Mouse (Mus musculus) embryo, embryonic 11.5 days (tissue): ENCODE measurements around the gene Tomm6.
A peak's percentile ranks its signal among the peaks of the same experiment; 100 is the strongest.

ENCODE experiments used
- DNase-seq: peaks from one replicate; pipeline ENCODE4 v3.0.0-alpha.2; 2012; ENCODE audit warnings: low read depth, low spot score

Gene Tomm6

GRCm38 (mm10) chr17:47688344-47688607, at the start of gene Tomm6:
Gene Tomm6, minus strand, starts transcription at chr17:47688386.
- DNase-seq, result no peak

DNA sequence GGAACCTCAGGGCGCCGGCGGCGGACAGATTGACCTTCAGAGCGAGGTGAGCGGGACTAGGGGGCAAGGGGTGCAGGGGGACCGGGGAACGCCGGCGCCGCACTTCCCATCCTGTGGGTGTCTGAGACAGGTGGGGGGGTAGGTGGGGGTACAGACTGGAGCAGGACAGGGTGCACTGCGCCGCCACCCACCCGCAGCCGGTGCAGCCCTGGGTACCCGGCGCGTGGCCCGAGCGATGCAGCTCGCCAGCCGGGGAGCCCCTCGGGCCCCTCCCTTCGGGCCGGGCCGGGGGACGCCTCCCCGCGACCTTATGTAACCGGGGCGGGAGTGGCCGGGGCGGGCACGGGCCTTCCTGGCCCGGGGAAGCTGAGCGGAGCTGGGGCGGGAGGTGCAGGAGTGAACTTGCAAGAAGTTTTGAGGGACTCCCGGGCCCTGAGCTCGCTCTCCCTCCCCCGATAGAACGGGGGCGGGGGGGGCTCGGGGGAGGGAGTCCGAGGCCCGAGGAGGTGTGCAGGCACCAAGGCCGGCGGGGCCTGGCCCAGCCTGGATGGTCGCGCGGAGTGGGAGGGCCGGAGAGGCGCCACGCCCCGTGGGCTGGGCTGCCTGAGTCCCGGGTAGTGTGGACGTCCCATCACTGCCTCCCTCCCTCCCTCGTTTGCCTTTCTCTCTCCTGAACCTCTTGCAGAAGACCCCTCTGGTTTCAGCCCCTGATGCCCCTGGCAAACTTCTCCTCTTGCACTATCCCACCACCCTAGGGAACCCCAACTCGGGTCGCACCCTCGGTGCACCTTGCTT, 49.3 kb upstream of the Tomm6 start:
- peak; percentile 46 for DNase-seq

- peak; percentile 87 for DNase-seq
Measured at GRCm38 (mm10) chr17:47736856-47737255, 48.7 kb upstream of the Tomm6 start, which contains the start of gene Tfeb. Gene Tfeb, plus strand, starts transcription at chr17:47737030.

- no peak for DNase-seq
Measured at GRCm38 (mm10) chr17:47735553-47736100, 47.4 kb upstream of the Tomm6 start.

DNA sequence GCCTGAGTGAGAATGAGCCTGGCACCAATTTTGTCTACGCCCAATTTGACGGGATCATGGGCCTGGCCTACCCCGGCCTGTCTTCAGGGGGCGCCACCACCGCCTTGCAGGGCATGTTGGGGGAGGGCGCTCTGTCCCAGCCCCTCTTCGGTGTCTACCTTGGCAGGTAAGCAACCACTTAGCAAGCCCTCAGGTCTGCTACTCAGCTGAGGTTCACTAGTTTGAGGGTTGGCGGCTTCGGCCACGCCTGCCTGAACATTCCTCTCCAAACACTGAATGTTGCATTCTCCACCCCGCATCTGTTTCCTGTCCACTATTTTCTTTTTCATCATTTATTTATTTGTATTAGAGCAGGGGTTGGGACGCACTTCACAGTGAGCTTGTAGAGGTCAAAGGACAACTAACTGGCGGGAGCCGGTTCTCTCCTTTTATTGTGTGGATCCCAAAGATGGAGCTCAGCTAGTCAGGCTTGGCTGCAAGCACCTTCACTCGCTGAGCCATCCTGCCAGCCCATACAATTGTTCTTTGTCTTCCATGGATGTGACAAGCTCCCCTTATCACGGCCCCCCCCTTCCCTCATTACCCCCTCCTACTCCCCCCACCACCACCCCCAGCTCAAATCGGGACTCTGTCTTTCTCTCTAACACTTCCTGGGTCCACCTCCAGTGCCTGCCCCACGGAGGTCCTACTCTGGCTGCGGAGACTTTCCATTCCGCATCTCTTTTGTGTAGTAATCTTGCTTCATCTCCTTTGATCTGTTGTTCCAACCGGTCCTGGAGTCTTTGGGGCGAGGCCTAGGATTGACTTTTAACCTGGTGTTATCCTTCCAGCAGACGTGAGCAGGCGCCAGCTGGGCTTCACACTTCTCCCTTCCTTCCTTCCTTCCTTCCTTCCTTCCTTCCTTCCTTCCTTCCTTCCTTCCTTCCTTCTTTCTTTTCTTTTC, 42.7 kb upstream of the Tomm6 start:
- no peak for DNase-seq

GRCm38 (mm10) chr17:47726566-47726965, 38.4 kb upstream of the Tomm6 start, which contains the start of gene Pgc:
Gene Pgc, plus strand, starts transcription at chr17:47726842.
- no peak for DNase-seq

DNA sequence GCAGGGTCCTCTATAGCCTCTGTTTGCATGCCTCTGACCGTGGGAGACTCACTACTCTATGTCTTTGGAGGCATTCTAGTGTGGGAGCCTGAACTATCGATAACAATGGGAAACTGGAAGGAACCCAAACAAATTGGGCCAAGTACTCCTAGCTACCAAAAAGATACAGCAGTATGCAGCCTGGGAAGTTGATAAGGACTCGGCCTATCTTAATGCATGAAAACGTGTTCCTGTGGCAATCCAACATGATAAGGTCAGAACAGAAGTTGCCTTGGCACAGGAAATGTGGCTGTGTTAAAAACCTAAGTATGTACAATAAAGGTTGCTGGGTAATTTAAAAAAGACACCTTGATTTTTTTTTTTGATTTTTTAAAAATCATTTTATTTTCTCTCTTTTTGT, 33.0 kb upstream of the Tomm6 start:
- DNase-seq, result no peak

- no peak for DNase-seq
Measured at GRCm38 (mm10) chr17:47715037-47715436, 26.9 kb upstream of the Tomm6 start.

DNA sequence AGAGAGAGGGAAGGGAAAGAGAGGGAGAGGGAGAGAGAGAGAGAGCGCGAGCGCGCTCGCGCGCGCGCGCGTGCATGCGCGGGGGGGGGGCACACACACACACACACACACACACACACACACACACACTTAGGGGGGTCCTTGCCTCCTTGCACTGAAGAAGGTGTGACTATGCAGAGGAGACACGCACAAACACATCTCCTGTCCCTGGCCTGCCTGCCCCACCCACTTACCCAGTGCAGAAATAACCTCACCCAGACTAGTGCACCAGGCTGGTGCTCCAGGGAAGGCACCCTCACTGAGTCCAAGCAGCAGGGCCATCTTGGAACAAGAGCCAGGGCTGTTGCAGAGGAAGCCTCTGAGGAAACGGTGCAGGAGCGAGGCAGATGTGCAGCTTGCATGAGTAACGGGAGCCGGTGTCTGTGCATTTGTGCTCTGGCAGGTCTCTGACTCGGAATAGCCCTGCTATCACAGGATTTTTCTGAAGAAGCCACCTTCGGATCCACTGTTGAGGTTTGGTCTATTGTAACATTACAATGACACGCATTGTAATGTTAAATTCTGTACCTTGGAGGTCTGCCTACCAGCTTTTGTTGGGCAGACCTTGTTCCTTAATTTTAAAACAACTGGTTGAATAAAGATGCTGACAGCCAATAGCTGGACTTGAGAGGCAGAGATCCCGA, 24.8 kb upstream of the Tomm6 start:
- no peak for DNase-seq

DNA sequence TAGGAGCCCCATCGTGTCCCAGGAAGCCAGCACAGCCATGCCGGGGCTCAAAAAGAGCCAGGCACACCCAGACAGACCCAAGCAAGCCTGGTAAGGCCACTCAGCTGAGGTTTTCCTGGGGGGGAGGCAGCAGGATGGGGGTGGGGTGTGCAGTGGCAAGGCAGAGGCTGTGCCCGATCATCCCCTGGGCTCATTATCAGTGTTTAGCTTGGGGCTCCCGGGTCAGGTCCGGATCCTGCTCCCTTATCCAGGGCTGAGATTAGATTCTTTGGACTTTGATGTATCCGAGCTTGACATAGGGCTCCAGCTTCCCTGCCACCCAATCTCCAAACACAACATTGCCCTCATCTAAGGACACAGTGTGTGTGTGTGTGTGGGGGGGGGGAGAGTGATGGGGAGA, 23.7 kb upstream of the Tomm6 start:
- no peak for DNase-seq

DNA sequence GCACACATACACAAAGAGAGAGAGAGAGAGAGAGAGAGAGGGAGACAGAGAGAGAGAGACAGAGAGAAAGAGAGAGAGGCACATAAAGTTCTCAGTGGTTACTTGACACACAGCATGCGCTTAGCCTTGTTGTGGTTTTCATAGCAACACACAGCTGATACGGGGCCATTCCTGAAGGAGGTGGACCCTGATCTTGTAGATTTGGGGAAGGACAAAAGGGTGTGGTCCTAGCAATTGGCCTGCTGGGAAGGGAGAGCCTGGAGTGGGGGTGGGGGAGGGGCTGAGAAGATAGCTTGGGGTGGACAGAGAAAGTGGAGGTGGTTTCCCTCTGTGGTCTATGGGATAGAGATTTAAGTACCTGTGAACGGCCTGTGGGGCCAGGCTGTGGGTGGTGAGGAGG, 21.9 kb upstream of the Tomm6 start:
- DNase-seq, result no peak

- DNase-seq, result no peak
Measured at GRCm38 (mm10) chr17:47708972-47709371, 20.8 kb upstream of the Tomm6 start.

DNA sequence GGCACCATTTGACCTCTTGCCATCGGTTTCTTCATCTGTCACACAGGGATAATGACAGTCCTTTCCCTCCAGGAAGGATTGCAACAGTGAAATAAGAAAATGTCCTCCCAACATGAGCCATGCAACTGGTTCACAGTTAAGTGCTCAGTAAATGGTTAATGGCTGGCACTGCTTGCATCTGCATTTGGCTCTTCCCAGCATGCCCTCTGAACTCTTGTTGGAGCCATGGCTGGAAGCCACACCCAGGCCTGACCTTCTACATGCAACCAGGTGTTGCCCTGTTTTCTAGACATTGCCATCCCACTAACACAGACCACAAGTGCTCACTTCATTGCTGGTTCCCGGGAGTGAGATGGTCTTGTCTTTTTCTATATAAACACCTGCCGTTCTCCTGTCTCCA, 19.8 kb upstream of the Tomm6 start:
- no peak for DNase-seq

GRCm38 (mm10) chr17:47706196-47706595, 18.0 kb upstream of the Tomm6 start:
- no peak for DNase-seq

- no peak for DNase-seq
Measured at GRCm38 (mm10) chr17:47704692-47705091, 16.5 kb upstream of the Tomm6 start.

DNA sequence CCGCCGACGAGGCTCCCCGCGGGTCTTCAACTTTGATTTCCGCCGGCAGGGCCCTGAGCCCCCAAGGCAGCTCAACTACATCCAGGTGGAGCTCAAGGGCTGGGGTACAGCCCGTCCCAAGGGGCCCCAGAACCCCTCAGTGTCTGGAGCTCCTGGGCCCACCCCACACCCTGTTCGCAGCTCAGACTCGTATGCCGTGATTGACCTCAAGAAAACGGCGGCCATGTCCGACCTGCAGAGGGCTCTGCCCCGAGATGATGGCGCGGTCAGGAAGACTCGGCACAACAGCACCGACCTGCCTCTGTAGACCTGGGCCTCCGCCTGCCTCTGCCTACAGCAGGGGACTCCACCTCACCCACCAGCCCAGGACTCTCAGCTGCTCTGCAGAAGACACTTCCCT, 15.4 kb upstream of the Tomm6 start:
- no peak for DNase-seq

DNA sequence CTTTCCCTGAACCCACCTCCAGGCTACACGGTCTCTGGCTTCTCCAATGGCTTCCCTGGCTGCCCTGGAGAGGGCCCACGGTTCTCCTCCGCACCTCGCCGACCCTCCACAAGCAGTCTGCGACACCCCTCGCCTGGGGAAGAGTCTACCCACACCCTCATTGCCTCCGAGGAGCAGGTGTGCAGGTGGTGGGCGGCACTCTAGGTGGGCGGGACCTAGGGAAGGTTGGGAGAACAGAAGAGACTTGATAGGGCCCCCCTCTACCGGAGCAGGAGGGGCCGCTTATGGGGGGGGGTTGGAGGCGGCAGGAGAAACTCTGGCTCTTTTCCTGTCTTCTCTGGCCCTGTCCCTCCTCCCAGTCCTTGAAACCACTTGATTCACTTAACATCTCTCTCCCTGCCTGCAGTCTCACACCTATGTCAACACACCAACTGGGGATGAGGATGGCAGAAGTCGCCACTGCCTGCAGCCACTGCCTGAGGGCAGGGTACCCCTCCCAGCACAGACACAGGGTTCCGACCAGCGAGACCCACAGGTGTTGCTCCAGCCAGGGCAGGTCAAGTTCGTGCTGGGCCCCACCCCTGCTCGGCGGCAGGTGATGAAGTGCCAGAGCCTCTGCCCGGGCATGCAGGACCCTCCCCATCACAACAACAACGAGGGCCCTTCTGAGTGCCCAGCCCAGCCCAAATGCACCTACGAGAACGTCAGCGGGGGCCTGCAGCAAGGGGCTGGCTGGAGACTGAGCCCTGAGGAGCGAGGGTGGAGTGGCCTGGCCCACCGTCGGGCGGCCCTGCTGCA, 14.6 kb upstream of the Tomm6 start:
- no peak for DNase-seq

- DNase-seq, result no peak
Measured at GRCm38 (mm10) chr17:47701793-47702192, 13.6 kb upstream of the Tomm6 start.

DNA sequence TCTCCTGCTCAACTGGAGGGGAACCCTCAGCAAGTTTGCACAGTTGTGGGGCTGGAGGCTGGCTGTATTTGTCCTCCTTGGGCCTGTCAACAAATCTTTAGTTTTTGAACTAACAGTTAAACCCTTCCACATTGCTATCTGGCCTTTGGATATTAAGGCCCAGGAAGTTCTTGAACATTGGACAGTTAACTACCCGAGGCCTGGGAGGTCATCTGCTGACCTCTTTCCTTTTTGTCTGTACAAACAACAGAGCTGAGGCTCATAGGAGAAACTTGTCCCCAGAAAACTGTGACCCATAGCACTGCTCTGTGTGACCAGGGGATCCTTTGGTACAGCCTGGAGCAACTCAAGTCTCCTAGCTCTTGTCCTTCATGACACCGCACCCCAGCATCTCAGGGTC, 10.9 kb upstream of the Tomm6 start:
- no peak for DNase-seq

DNA sequence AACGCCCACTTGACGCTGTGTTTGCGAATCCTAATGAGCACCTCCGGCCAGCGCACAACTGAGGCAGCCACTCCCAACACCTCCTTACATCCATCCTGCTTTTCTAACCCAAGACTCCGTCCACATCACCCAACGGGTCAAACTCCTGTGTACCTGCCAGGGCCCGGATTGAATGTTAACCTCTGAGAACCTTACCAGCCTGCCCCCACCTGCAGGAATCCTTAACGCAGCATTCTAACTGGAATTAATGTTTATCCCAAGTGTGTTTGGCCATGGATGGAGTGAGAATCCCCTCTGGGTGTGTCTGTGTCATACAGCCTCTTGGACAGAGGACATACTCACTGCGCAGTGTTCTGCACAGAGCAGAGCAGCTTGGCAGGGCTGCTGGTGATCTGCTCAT, 10.0 kb upstream of the Tomm6 start:
- no peak for DNase-seq

DNA sequence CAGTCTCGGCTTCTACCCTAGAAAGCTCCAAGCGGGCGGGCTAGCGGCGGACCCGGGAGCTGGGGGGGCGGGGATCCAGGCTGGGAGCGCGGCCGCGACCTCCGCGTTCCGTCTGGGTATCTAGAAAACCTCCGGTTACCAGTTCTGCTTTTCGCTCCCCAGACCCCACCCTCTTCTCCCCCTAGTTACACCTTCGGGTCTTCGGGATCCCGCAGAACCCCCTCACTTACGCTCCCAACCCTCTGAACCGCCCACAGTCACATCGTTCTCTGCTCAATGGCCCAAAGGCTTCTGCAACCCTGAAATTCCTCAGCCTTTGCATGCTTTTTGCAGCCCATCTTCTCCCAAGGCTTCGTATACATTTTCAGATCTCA, 7.1 kb upstream of the Tomm6 start:
- DNase-seq, result peak; percentile 11
